Mouse (Mus musculus) midbrain, embryonic 14.5 days (tissue): ENCODE data around the gene Mxra7. TPM values are rescaled to one million over a fixed set of nuclear protein-coding genes. Genes with fewer than 3 reads are reported as not detected.

Source experiments
- ATAC-seq: fragments of 200-750 bp; cut with Nextera tagmentation; 2 replicates; pipeline ENCODE4 v1.8.0; 2017; ENCODE audit warnings: moderate number of reproducible peaks, moderate library complexity; ENCODE audit not compliant: low FRiP score, low TSS enrichment
- DNase-seq: peaks from one replicate; pipeline ENCODE4 v3.0.0-alpha.2; 2015
- H3K27ac ChIP-seq: fragments of 300-500 bp; sonication (generic); replicated peaks from 2 replicates; pipeline ENCODE4 v1.5.1; 2014; ENCODE audit warnings: mild to moderate bottlenecking, low read depth, low read length, moderate library complexity
- H3K27me3 ChIP-seq: fragments of 300-500 bp; sonication (generic); 2 replicates; pipeline ENCODE4 v1.6.1; 2014; ENCODE audit warnings: low read length, control low read depth, mixed read lengths; ENCODE audit not compliant: control insufficient read depth, insufficient read depth
- H3K36me3 ChIP-seq: fragments of 300-500 bp; sonication (generic); 2 replicates; pipeline ENCODE4 v1.6.1; 2014; ENCODE audit warnings: low read length, control low read depth; ENCODE audit not compliant: control insufficient read depth, insufficient read depth
- H3K4me1 ChIP-seq: fragments of 300-500 bp; sonication (generic); 2 replicates; pipeline ENCODE4 v1.6.1; 2014; ENCODE audit warnings: mild to moderate bottlenecking, antibody characterized with exemption, low read length, control low read depth; ENCODE audit not compliant: control insufficient read depth, insufficient read depth
- H3K4me2 ChIP-seq: fragments of 300-500 bp; sonication (generic); 2 replicates; pipeline ENCODE4 v1.6.1; 2014; ENCODE audit warnings: mild to moderate bottlenecking, low read length, moderate library complexity
- H3K4me3 ChIP-seq: fragments of 300-500 bp; sonication (generic); replicated peaks from 2 replicates; pipeline ENCODE4 v1.5.1; 2014; ENCODE audit warnings: low read depth, low read length
- H3K9ac ChIP-seq: fragments of 300-500 bp; sonication (generic); replicated peaks from 2 replicates; pipeline ENCODE4 v1.6.1; 2014; ENCODE audit warnings: mild to moderate bottlenecking, low read length, moderate library complexity
- H3K9me3 ChIP-seq: fragments of 300-500 bp; sonication (generic); 2 replicates; pipeline ENCODE4 v1.6.1; 2016; ENCODE audit warnings: low read length, control low read depth, mixed read lengths; ENCODE audit not compliant: control insufficient read depth
- WGBS: fragments of 180-500 bp; shearing (Covaris S2); extraction: QIAGEN DNeasy Blood & Tissue Kit; methylation state at CpG from one replicate; pipeline ENCODE4 v1.1.7; 2014; 5-methylcytosine and 5-hydroxymethylcytosine counted together
- polyA plus RNA-seq: library from polyadenylated mRNA; unstranded; fragments of >200 nt; fragmentation: Nextera tagmentation; extraction: Ambion mirVana; gene quantifications from 2 replicates; pipeline ENCODE4 v1.2.1, GENCODE M21; 2014

The Mxra7 gene
- polyA plus RNA-seq, 1 experiment from 2014 or later: 20.7 TPM

GRCm38 (mm10) chr11:116799364-116799763 lies 28.5 kb downstream of the Mxra7 start:
- no peaks in the 10 kb centered on the region for H3K4me1 ChIP-seq
- no peak overlapping the region for H3K9ac ChIP-seq
- H3K36me3 ChIP-seq: no peaks in the 10 kb centered on the region
- H3K27ac ChIP-seq: no peak overlapping the region
- no peak overlapping the region for H3K4me2 ChIP-seq
- H3K27me3 ChIP-seq: no peaks in the 10 kb centered on the region
- no peaks in the 10 kb centered on the region for H3K9me3 ChIP-seq
- WGBS: 93% methylated on average over 5 of the region's 5 CpGs
- DNase-seq (no peak), ATAC-seq (no peak)
- H3K4me3 ChIP-seq: no peak overlapping the region

- Histone ChIP-seq H3K4me3 (no peak overlapping the region), H3K4me2 (no peak overlapping the region), H3K9ac (no peak overlapping the region), H3K4me1 (no peaks in the 10 kb centered on the region), H3K27ac (no peak overlapping the region), H3K27me3 (no peaks in the 10 kb centered on the region), H3K36me3 (no peaks in the 10 kb centered on the region), H3K9me3 (no peaks in the 10 kb centered on the region)
- no peak for ATAC-seq
- WGBS: 93% methylated on average over 10 of the region's 10 CpGs
- no peak for DNase-seq
Observed at GRCm38 (mm10) chr11:116784221-116784620, 43.6 kb downstream of the Mxra7 start.

DNA sequence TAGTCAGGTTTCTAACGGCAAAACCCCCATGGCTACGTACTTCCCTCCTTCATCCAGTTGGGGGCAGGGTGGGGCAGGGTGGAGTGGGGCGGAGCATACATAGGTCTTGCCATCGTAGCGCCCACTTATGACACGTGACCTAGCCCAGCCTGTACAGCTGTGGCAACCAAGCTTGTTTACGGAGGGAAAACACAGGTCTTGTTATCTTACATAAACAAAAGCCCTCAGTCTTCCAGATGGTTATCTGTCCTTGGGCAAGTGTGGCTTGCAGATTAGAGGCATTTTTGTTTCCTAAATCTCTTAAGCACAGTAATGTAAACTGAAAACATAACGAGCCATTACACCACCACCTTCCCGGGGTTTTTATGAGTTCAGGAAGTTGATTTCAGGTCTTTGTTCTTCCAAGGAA lies 45.1 kb downstream of the Mxra7 start:
- no peak for ATAC-seq
- H3K27ac ChIP-seq: no peak overlapping the region
- H3K4me3 ChIP-seq: no peak overlapping the region
- H3K4me1 ChIP-seq: no peaks in the 10 kb centered on the region
- H3K36me3 ChIP-seq: no peaks in the 10 kb centered on the region
- H3K9ac ChIP-seq: no peak overlapping the region
- WGBS: 85% methylated on average over 9 of the region's 9 CpGs
- no peaks in the 10 kb centered on the region for H3K27me3 ChIP-seq
- no peak overlapping the region for H3K4me2 ChIP-seq
- DNase-seq: no peak
- no peaks in the 10 kb centered on the region for H3K9me3 ChIP-seq

DNA sequence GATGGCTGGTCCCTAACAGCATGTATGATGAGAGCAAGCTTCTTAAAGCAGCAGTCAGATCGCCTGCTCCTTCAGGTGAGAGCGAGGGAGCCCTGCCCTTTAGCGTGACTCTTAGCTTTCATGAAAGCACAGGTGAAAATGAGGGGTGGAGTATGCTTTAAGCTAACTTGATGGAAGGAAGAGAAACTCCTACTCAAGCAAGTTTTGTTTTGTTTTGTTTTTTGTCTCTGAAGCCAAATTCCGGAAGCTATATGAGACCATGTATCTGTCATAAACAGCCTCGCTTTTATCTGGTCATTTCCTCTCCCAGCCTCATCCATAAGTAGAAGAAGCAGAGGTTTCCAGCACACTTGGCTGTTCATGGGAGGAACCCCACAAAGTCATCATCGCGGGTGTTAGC lies 52.4 kb downstream of the Mxra7 start, which contains the start of gene St6galnac1:
St6galnac1 (minus strand) TSS at position 101 of the 400 bp plus-strand sequence.
- Histone ChIP-seq H3K9ac (no peak within 1 kb of the TSS), H3K27ac (no peak within 1 kb of the TSS), H3K4me3 (no peak within 1 kb of the TSS), H3K27me3 (no peaks in the 10 kb centered on the region), H3K9me3 (no peaks in the 10 kb centered on the region), H3K36me3 (no peaks in the 10 kb centered on the region), H3K4me2 (no peak within 1 kb of the TSS), H3K4me1 (no peaks in the 10 kb centered on the region)
- ATAC-seq (no peak), DNase-seq (no peak)
- WGBS: 91% methylated on average over 7 of the region's 7 CpGs

DNA sequence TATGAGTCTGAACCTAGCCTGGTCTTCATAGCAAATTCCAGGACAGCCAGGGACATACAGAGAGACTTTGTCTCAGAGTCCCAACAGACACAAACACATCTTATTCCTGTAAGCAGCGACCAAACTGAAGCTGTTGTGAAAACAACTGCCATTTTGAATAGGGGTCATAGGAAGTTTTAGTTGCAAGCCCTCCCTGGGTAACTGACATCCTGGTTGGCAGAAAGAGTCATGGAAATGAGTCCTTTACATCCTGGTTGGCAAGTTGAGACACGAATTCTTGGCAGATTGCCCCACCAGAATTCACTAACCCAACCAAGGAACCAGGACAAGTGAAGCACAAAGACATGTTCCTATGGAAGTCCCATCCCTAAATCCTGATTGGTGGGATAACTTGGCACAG lies 54.6 kb downstream of the Mxra7 start:
- H3K9ac ChIP-seq: no peak overlapping the region
- ATAC-seq (no peak), DNase-seq (no peak)
- H3K4me1 ChIP-seq: no peaks in the 10 kb centered on the region
- H3K27me3 ChIP-seq: no peaks in the 10 kb centered on the region
- no peak overlapping the region for H3K27ac ChIP-seq
- H3K4me2 ChIP-seq: no peak overlapping the region
- 54% methylated on average over 2 of the region's 2 CpGs for WGBS
- no peaks in the 10 kb centered on the region for H3K36me3 ChIP-seq
- no peaks in the 10 kb centered on the region for H3K9me3 ChIP-seq
- H3K4me3 ChIP-seq: no peak overlapping the region

DNA sequence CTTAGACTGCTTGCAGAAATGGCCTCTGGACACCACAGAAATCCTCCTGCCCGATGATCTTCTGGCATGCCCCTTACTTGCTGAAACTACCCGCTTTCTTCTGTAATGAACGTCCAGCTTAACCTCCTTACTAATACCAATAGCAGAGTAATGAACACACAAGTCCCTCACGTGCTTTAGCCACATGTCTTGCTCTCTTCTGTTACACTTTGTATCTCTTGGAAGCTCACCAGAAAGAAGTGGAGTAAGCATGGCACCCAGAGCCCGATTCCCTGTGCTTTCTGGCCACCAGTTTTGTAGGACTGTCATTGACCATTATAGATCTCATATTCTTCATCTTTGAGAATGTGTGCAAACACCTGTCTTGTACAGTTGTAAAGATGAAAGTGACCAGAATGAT lies 58.0 kb downstream of the Mxra7 start:
- H3K9ac ChIP-seq: no peak overlapping the region
- H3K27me3 ChIP-seq: no peaks in the 10 kb centered on the region
- no peaks in the 10 kb centered on the region for H3K36me3 ChIP-seq
- ATAC-seq: no peak
- H3K4me3 ChIP-seq: no peak overlapping the region
- WGBS: 84% methylated on average over 5 of the region's 5 CpGs
- H3K9me3 ChIP-seq: no peaks in the 10 kb centered on the region
- no peak for DNase-seq
- no peak overlapping the region for H3K4me2 ChIP-seq
- no peak overlapping the region for H3K27ac ChIP-seq
- H3K4me1 ChIP-seq: no peaks in the 10 kb centered on the region

GRCm38 (mm10) chr11:116764946-116765345 lies 62.9 kb downstream of the Mxra7 start:
- Histone ChIP-seq H3K9me3 (no peaks in the 10 kb centered on the region), H3K9ac (no peak overlapping the region), H3K27ac (no peak overlapping the region), H3K4me1 (no peaks in the 10 kb centered on the region), H3K4me2 (no peak overlapping the region), H3K36me3 (no peaks in the 10 kb centered on the region), H3K27me3 (no peaks in the 10 kb centered on the region), H3K4me3 (no peak overlapping the region)
- no peak for DNase-seq
- whole genome bisulfite sequencing: 88% methylated on average over 2 of the region's 2 CpGs
- ATAC-seq: no peak

GRCm38 (mm10) chr11:116764346-116764745 lies 63.5 kb downstream of the Mxra7 start:
- DNase-seq (no peak), ATAC-seq (no peak)
- H3K4me2 ChIP-seq: no peak overlapping the region
- no peaks in the 10 kb centered on the region for H3K36me3 ChIP-seq
- H3K9me3 ChIP-seq: no peaks in the 10 kb centered on the region
- no peak overlapping the region for H3K27ac ChIP-seq
- H3K4me3 ChIP-seq: no peak overlapping the region
- no peaks in the 10 kb centered on the region for H3K27me3 ChIP-seq
- no peaks in the 10 kb centered on the region for H3K4me1 ChIP-seq
- WGBS: 94% methylated on average over 7 of the region's 7 CpGs
- H3K9ac ChIP-seq: no peak overlapping the region

DNA sequence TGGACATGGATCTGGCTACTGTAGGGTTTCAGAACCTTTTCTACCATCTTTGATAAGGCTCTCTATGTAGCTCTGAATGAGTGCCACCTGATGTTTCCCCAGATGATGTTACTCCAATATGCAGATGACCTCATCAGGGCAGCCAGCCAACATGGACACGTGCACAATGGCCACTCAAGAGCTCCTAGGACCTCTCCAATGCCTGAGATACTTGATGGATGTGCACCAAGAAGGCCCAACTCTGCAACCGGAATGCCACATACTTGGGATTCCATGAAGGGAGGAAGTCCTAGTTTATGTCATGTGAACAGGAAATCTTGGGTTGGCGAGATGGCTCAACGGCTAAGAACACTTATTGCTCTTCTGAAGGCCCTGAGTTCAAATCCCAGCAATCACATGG lies 72.7 kb downstream of the Mxra7 start:
- Histone ChIP-seq H3K27ac (no peak overlapping the region), H3K27me3 (no peaks in the 10 kb centered on the region), H3K9me3 (no peaks in the 10 kb centered on the region), H3K4me1 (no peaks in the 10 kb centered on the region), H3K9ac (no peak overlapping the region), H3K36me3 (no peaks in the 10 kb centered on the region), H3K4me2 (no peak overlapping the region), H3K4me3 (no peak overlapping the region)
- ATAC-seq: no peak
- WGBS: 91% methylated on average over 4 of the region's 4 CpGs
- DNase-seq: no peak
